Mouse (Mus musculus) hindbrain, embryonic 13.5 days (tissue): ENCODE measurements around the gene Ppp2r1b. TPM values are rescaled to one million over a fixed set of nuclear protein-coding genes. Genes with fewer than 3 reads are reported as not detected.

Experiments
- ATAC-seq: fragments of 200-750 bp; cut with Nextera tagmentation; 2 replicates; pipeline ENCODE4 v1.8.0; 2017; ENCODE audit warnings: moderate TSS enrichment; ENCODE audit not compliant: low FRiP score
- H3K27ac ChIP-seq: fragments of 300-500 bp; sonication (generic); 2 replicates; pipeline ENCODE4 v1.5.1; 2015; ENCODE audit warnings: inconsistent platforms, mild to moderate bottlenecking, moderate library complexity
- H3K27me3 ChIP-seq: fragments of 300-500 bp; sonication (generic); 2 replicates; pipeline ENCODE4 v1.6.1; 2015; ENCODE audit warnings: mild to moderate bottlenecking, inconsistent platforms
- H3K36me3 ChIP-seq: fragments of 300-500 bp; sonication (generic); 2 replicates; pipeline ENCODE4 v1.6.1; 2015; ENCODE audit warnings: mild to moderate bottlenecking, inconsistent platforms
- H3K4me1 ChIP-seq: fragments of 300-500 bp; sonication (generic); replicated peaks from 2 replicates; pipeline ENCODE4 v1.6.1; 2015; ENCODE audit warnings: inconsistent platforms
- H3K4me2 ChIP-seq: fragments of 300-500 bp; sonication (generic); 2 replicates; pipeline ENCODE4 v1.6.1; 2015; ENCODE audit warnings: inconsistent platforms, mild to moderate bottlenecking, moderate library complexity
- H3K4me3 ChIP-seq: fragments of 300-500 bp; sonication (generic); 2 replicates; pipeline ENCODE4 v1.5.1; 2015; ENCODE audit warnings: mild to moderate bottlenecking, inconsistent platforms
- H3K9ac ChIP-seq: fragments of 300-500 bp; sonication (generic); 2 replicates; pipeline ENCODE4 v1.6.1; 2015; ENCODE audit warnings: mild to moderate bottlenecking, inconsistent platforms
- H3K9me3 ChIP-seq: fragments of 300-500 bp; sonication (generic); 2 replicates; pipeline ENCODE4 v1.6.1; 2016; ENCODE audit warnings: inconsistent platforms
- WGBS: fragments of 180-500 bp; shearing (Covaris S2); methylation state at CpG from one replicate; pipeline ENCODE4 v1.1.7; 2015; 5-methylcytosine and 5-hydroxymethylcytosine counted together
- polyA plus RNA-seq: library from polyadenylated mRNA; unstranded; fragments of >200 nt; fragmentation: Nextera tagmentation; extraction: Ambion mirVana; gene quantifications from 2 replicates; pipeline ENCODE4 v1.2.1, GENCODE M21; 2015

Gene Ppp2r1b
- polyA plus RNA-seq, 1 experiment from 2014 or later: 53.5 TPM

GRCm38 (mm10) chr9:50904196-50904847 lies 59.2 kb downstream of the Ppp2r1b start:
- Histone ChIP-seq H3K9me3 (no peaks in the 10 kb centered on the region), H3K27me3 (no peaks in the 10 kb centered on the region), H3K4me1 (peaks cover 9% of the 10 kb centered on the region), H3K27ac (no peak overlapping the region), H3K36me3 (peaks cover 8% of the 10 kb centered on the region), H3K9ac (no peak overlapping the region), H3K4me2 (no peak overlapping the region), H3K4me3 (no peak overlapping the region)
- WGBS: 75% methylated on average over 6 of the region's 6 CpGs
- ATAC-seq: no peak

- Histone ChIP-seq H3K4me2 (no peak overlapping the region), H3K36me3 (peaks cover 6% of the 10 kb centered on the region; the same call in 1 of the 2 replicates), H3K9ac (no peak overlapping the region), H3K4me3 (no peak overlapping the region), H3K27ac (no peak overlapping the region), H3K27me3 (no peaks in the 10 kb centered on the region), H3K4me1 (peaks cover 5% of the 10 kb centered on the region), H3K9me3 (no peaks in the 10 kb centered on the region)
- no peak for ATAC-seq
- 85% methylated on average over 3 of the region's 3 CpGs for WGBS
Measured at GRCm38 (mm10) chr9:50905321-50905720, 60.2 kb downstream of the Ppp2r1b start.

- no peaks in the 10 kb centered on the region for H3K27me3 ChIP-seq
- no peak for ATAC-seq
- no peak overlapping the region for H3K4me2 ChIP-seq
- peaks cover 16% of the 10 kb centered on the region for H3K36me3 ChIP-seq
- WGBS: 91% methylated on average over 7 of the region's 7 CpGs
- H3K4me3 ChIP-seq: no peak overlapping the region
- H3K27ac ChIP-seq: no peak overlapping the region
- H3K9ac ChIP-seq: no peak overlapping the region
- H3K9me3 ChIP-seq: no peaks in the 10 kb centered on the region
- no peaks in the 10 kb centered on the region for H3K4me1 ChIP-seq
Measured at GRCm38 (mm10) chr9:50911861-50912515, 66.9 kb downstream of the Ppp2r1b start.

GRCm38 (mm10) chr9:50918131-50918530 lies 73.0 kb downstream of the Ppp2r1b start:
- 86% methylated on average over 3 of the region's 3 CpGs for WGBS
- Histone ChIP-seq H3K9ac (no peak overlapping the region), H3K36me3 (peaks cover 3% of the 10 kb centered on the region; the same call in 1 of the 2 replicates), H3K4me2 (no peak overlapping the region), H3K27me3 (no peaks in the 10 kb centered on the region), H3K9me3 (no peaks in the 10 kb centered on the region), H3K4me3 (no peak overlapping the region), H3K27ac (no peak overlapping the region), H3K4me1 (no peaks in the 10 kb centered on the region)
- ATAC-seq: no peak

GRCm38 (mm10) chr9:50919554-50919953 lies 74.5 kb downstream of the Ppp2r1b start:
- no peaks in the 10 kb centered on the region for H3K9me3 ChIP-seq
- no peaks in the 10 kb centered on the region for H3K4me1 ChIP-seq
- H3K27me3 ChIP-seq: no peaks in the 10 kb centered on the region
- H3K27ac ChIP-seq: no peak overlapping the region
- 99% methylated on average over 2 of the region's 2 CpGs for WGBS
- ATAC-seq: no peak
- H3K4me2 ChIP-seq: no peak overlapping the region
- no peak overlapping the region for H3K4me3 ChIP-seq
- no peak overlapping the region for H3K9ac ChIP-seq
- peaks cover 3% of the 10 kb centered on the region; the same call in 1 of the 2 replicates for H3K36me3 ChIP-seq

GRCm38 (mm10) chr9:50920933-50921895 lies 76.1 kb downstream of the Ppp2r1b start:
- 91% methylated on average over 3 of the region's 3 CpGs for WGBS
- Histone ChIP-seq H3K4me2 (no peak overlapping the region), H3K9ac (no peak overlapping the region), H3K27me3 (no peaks in the 10 kb centered on the region), H3K4me1 (no peaks in the 10 kb centered on the region), H3K27ac (no peak overlapping the region), H3K9me3 (no peaks in the 10 kb centered on the region), H3K36me3 (no peaks in the 10 kb centered on the region), H3K4me3 (no peak overlapping the region)
- ATAC-seq: no peak

GRCm38 (mm10) chr9:50922363-50923153 lies 77.5 kb downstream of the Ppp2r1b start:
- H3K4me1 ChIP-seq: no peaks in the 10 kb centered on the region
- ATAC-seq: no peak
- H3K36me3 ChIP-seq: 0 out of 2 replicates have a peak, but pooled peaks cover under 1% of the 10 kb centered on the region
- H3K27me3 ChIP-seq: no peaks in the 10 kb centered on the region
- no peak overlapping the region for H3K4me2 ChIP-seq
- H3K4me3 ChIP-seq: no peak overlapping the region
- no peak overlapping the region for H3K27ac ChIP-seq
- H3K9me3 ChIP-seq: no peaks in the 10 kb centered on the region
- WGBS: 79% methylated on average over 5 of the region's 5 CpGs
- H3K9ac ChIP-seq: no peak overlapping the region

GRCm38 (mm10) chr9:50924454-50924853 lies 79.4 kb downstream of the Ppp2r1b start:
- Histone ChIP-seq H3K4me1 (no peaks in the 10 kb centered on the region), H3K36me3 (0 out of 2 replicates have a peak, but pooled peaks cover 6% of the 10 kb centered on the region), H3K4me3 (no peak overlapping the region), H3K9ac (no peak overlapping the region), H3K4me2 (no peak overlapping the region), H3K9me3 (no peaks in the 10 kb centered on the region), H3K27me3 (no peaks in the 10 kb centered on the region), H3K27ac (no peak overlapping the region)
- no peak for ATAC-seq

GRCm38 (mm10) chr9:50925801-50926200 lies 80.7 kb downstream of the Ppp2r1b start:
- WGBS: 89% methylated on average over 4 of the region's 4 CpGs
- peaks cover 7% of the 10 kb centered on the region; the same call in 1 of the 2 replicates for H3K36me3 ChIP-seq
- H3K27me3 ChIP-seq: no peaks in the 10 kb centered on the region
- H3K9ac ChIP-seq: no peak overlapping the region
- H3K4me1 ChIP-seq: no peaks in the 10 kb centered on the region
- no peaks in the 10 kb centered on the region for H3K9me3 ChIP-seq
- no peak overlapping the region for H3K4me3 ChIP-seq
- ATAC-seq: no peak
- H3K4me2 ChIP-seq: no peak overlapping the region
- H3K27ac ChIP-seq: no peak overlapping the region

- ATAC-seq: no peak
- Histone ChIP-seq H3K4me1 (no peaks in the 10 kb centered on the region), H3K27ac (no peak overlapping the region), H3K36me3 (peaks cover 26% of the 10 kb centered on the region), H3K9ac (no peak overlapping the region), H3K27me3 (no peaks in the 10 kb centered on the region), H3K4me3 (no peak overlapping the region), H3K4me2 (no peak overlapping the region), H3K9me3 (no peaks in the 10 kb centered on the region)
Measured at GRCm38 (mm10) chr9:50929986-50930385, 84.9 kb downstream of the Ppp2r1b start.

- Histone ChIP-seq H3K27me3 (no peaks in the 10 kb centered on the region), H3K4me1 (no peaks in the 10 kb centered on the region), H3K9me3 (peaks cover 4% of the 10 kb centered on the region; the same call in 1 of the 2 replicates), H3K9ac (no peak overlapping the region), H3K4me3 (no peak overlapping the region), H3K36me3 (no peaks in the 10 kb centered on the region), H3K4me2 (no peak overlapping the region), H3K27ac (no peak overlapping the region)
- no peak for ATAC-seq
- 91% methylated on average over 3 of the region's 3 CpGs for WGBS
Measured at GRCm38 (mm10) chr9:50941804-50942401, 96.8 kb downstream of the Ppp2r1b start.
